Mouse (Mus musculus): Measurements from ENCODE around the gene Rundc3a.

The Rundc3a gene

DNA sequence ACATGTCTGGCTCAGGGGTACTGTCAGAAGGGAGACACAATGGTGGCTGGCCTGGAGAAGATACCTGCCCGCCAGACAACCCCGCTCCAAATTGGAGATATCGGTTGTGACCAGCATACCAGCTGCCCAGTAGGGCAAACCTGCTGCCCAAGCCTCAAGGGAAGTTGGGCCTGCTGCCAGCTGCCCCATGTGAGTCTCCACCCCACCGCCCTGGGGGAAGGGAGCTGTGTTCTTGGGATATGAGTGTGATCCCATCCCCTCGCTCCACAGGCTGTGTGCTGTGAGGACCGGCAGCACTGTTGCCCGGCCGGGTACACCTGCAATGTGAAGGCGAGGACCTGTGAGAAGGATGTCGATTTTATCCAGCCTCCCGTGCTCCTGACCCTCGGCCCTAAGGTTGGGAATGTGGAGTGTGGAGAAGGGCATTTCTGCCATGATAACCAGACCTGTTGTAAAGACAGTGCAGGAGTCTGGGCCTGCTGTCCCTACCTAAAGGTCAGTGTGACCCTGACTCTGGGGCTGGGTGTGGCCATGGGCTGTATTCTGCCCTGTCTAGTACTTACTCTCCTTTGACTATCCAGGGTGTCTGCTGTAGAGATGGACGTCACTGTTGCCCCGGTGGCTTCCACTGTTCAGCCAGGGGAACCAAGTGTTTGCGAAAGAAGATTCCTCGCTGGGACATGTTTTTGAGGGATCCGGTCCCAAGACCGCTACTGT, 42.7 kb downstream of the Rundc3a start:
- POLR2A ChIA-PET, result interaction anchor here in 3 of 4 experiments (0.7 to 5.1 kb wide), 17 partner anchors 8 to 178 kb away, joined by 3 to 57 read pairs (median 7); partner anchors contain the start of genes Fam171a2 (in 2 of the 3), Slc25a39 (in 2 of the 3), Itga2b (in 1 of the 3) and Tmub2 (in 1 of the 3)
- CTCF ChIA-PET, result interaction anchor here in 2 of 4 experiments (2.3 to 5.2 kb wide), 3 partner anchors 12 to 129 kb away, joined by 18 to 45 read pairs (median 35); partner anchors contain the start of gene Fam171a2 (in 1 of the 2)

- CTCF ChIA-PET, result interaction anchor here (1.0 to 5.2 kb wide), 12 partner anchors 10 to 180 kb away, joined by 3 to 86 read pairs (median 17); partner anchors contain the start of gene Fam171a2 (in 3 of the 4)
These were observed 43.2 kb downstream of the Rundc3a start for GRCm38 (mm10) chr11:102436471-102436790.

GRCm38 (mm10) chr11:102437120-102438061, 44.2 kb downstream of the Rundc3a start:
- ChIA-PET POLR2A (interaction anchor here (0.5 to 5.1 kb wide), 104 partner anchors 7 to 1333 kb away, joined by 3 to 60 read pairs (median 4); partner anchors contain the start of genes Asb16 (in 3 of the 4), Slc25a39 (in 3 of the 4), Fam171a2 (in 2 of the 4) and Rundc3a (in 2 of the 4)), CTCF (interaction anchor here (0.6 to 5.2 kb wide), 87 partner anchors 7 to 419 kb away, joined by 3 to 86 read pairs (median 4); partner anchors contain the start of genes Fam171a2 (in 3 of the 4), Tmub2 (in 3 of the 4), Grn (in 2 of the 4) and Slc25a39 (in 2 of the 4))

More at GRCm38 (mm10) chr11:102436471-102436790, 43.2 kb downstream of the Rundc3a start:
- POLR2A ChIA-PET, result interaction anchor here (0.6 to 5.1 kb wide), 48 partner anchors 9 to 217 kb away, joined by 3 to 60 read pairs (median 7); partner anchors contain the start of genes Slc25a39 (in 3 of the 4), Fam171a2 (in 2 of the 4), Tmub2 (in 2 of the 4) and Asb16 (in 1 of the 4)

DNA sequence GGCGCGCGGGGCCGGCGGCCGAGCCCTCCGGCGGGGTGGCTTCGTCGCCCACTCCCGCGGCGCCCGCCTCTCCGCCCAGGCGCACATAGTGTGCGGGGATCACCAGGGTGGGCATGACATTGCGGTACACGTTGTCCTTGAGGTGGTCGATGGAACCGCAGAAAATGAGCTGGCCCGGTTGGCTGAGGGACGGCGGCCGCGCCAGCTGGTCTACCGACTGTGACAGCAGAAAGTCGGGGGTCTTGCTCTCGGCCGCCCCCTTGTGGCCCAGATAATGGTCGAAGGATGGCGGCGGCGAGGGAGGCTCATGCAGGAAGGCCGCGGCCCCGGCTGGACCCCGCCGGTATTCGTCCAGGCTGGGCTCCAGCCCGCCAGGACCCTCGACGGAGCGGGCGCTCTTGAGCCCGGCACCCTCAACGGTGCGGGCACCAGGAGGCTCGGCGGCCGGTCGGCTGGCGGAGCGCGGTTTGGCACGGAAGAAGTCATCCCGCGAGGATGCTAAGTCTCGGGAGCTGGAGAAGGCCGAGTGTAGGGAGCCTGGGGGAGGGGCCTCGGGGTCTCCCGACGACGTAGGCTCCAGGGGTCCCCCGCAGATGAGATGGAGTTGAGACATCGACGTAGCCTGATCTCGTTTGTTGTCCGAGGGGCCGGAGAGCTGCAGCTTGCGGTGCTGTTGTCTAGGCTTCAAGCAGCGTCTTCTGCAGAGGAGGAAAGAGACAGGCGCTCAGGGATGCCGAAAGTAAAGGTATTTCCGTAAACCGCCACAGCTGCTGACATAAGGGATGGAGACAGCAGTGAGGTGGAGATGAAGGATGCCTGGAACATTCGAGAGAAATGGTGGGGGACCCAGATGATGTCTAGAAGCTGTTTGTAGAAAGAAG, 45.2 kb downstream of the Rundc3a start:
- CTCF ChIA-PET, result interaction anchor here (0.5 to 5.2 kb wide), 82 partner anchors 8 to 595 kb away, joined by 3 to 86 read pairs (median 5); partner anchors contain the start of genes Fam171a2 (in 4 of the 4), Grn (in 3 of the 4), Slc25a39 (in 2 of the 4) and Tmub2 (in 2 of the 4)
- POLR2A ChIA-PET, result interaction anchor here (0.5 to 5.1 kb wide), 73 partner anchors 8 to 923 kb away, joined by 3 to 60 read pairs (median 5); partner anchors contain the start of genes Asb16 (in 3 of the 4), Fam171a2 (in 3 of the 4), Grn (in 3 of the 4) and Slc25a39 (in 3 of the 4)

GRCm38 (mm10) chr11:102439093-102440082, 46.2 kb downstream of the Rundc3a start:
- POLR2A ChIA-PET, result interaction anchor here (0.5 to 5.1 kb wide), 52 partner anchors 8 to 355 kb away, joined by 3 to 60 read pairs (median 6); partner anchors contain the start of genes Fam171a2 (in 3 of the 4), Grn (in 3 of the 4), Slc25a39 (in 3 of the 4) and Asb16 (in 2 of the 4)

DNA sequence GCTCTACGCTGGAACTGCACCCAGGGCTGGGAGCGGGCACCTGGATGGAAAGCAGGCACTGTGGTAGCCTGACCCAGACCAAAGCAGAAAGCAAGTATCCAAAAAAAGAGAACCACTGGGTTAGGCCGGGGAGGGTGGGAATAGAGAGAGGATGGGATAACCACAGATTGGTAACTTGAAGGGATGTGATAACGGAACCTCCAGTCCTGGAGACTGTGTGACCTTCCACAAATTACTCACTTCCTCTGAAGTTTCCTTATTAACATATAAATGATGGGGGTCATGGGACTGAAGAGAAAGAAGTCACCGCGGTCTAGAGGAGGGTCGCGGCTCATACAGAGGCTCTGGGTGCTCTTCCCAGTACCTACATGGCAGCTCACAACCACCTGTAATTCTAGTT, 47.1 kb downstream of the Rundc3a start:
- POLR2A ChIA-PET, result interaction anchor here in 3 of 4 experiments (0.6 to 5.1 kb wide), 13 partner anchors 10 to 182 kb away, joined by 3 to 60 read pairs (median 5); partner anchors contain the start of genes Grn (in 2 of the 3), Slc25a39 (in 2 of the 3), Asb16 (in 1 of the 3) and Atxn7l3 (in 1 of the 3)
- CTCF ChIA-PET, result interaction anchor here in 3 of 4 experiments (0.6 to 2.0 kb wide), 6 partner anchors 10 to 156 kb away, joined by 3 to 7 read pairs (median 4); partner anchors contain the start of genes Grn (in 1 of the 3) and Tmub2 (in 1 of the 3)

More at GRCm38 (mm10) chr11:102439093-102440082, 46.2 kb downstream of the Rundc3a start:
- CTCF ChIA-PET, result interaction anchor here (0.5 to 5.2 kb wide), 62 partner anchors 7 to 399 kb away, joined by 3 to 86 read pairs (median 5); partner anchors contain the start of genes Fam171a2 (in 4 of the 4), Grn (in 3 of the 4), Tmub2 (in 2 of the 4) and BC030867 (in 1 of the 4)

DNA sequence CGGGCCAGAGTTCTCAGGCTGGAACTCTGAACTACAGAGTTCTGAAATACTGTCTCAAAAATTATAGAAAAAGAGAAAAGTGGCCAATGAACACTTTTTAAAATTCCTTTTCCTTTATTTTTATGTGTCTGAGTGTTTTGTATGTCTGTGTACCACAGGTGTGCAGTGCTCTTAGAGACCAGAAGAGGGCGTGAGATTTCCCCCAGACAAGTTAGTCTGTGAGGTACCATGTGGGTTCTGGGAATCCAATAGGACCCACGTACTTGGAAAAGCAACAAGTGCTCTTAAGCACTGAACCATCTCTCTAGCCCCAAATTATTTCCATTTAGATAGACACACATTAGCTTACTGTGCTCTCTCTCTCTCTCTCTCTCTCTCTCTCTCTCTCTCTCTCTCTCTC, 48.2 kb downstream of the Rundc3a start:
- ChIA-PET CTCF (interaction anchor here in 3 of 4 experiments (0.6 to 1.5 kb wide), 5 partner anchors 10 to 461 kb away, joined by 3 to 8 read pairs (median 4); partner anchors contain the start of gene Grn (in 1 of the 3)), POLR2A (interaction anchor here in 2 of 4 experiments (1.2 kb wide), 2 partner anchors 11 to 141 kb away, joined by 4 read pairs; partner anchors contain the start of gene Grn (in 1 of the 2))

DNA sequence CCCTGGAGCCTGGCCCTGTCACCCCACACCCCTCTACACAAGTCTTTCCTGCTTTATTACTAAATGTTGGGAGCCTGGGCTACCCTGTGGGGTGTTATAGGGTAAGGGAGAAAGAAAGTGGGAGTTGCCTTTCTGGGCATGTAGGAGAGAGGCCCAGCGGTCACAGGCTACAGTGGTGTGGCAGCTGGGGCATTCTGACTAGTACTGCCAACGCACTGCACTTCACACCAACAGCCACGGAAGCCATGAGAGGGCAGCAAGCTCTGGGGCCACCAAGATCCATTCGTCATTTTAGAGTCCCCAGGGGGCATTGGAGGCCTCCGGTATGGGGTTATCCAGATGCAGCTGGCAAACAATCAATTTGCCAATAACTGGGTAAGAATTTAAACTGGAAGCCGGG, 48.9 kb downstream of the Rundc3a start:
- CTCF ChIA-PET, result interaction anchor here in 3 of 4 experiments (0.6 to 1.5 kb wide), 4 partner anchors 12 to 461 kb away, joined by 3 to 6 read pairs (median 4); partner anchors contain the start of gene Grn (in 1 of the 3)

GRCm38 (mm10) chr11:102443740-102444139, 50.5 kb downstream of the Rundc3a start:
- ChIA-PET CTCF (interaction anchor here in 2 of 4 experiments (0.7 to 5.5 kb wide), 5 partner anchors 13 to 223 kb away, joined by 3 to 42 read pairs (median 4); partner anchors contain the start of genes BC030867 (in 1 of the 2) and Grn (in 1 of the 2)), POLR2A (interaction anchor here in 3 of 4 experiments (0.6 to 6.2 kb wide), 10 partner anchors 9 to 289 kb away, joined by 3 to 44 read pairs (median 4); partner anchors contain the start of genes Grn (in 1 of the 3) and Slc25a39 (in 1 of the 3))

More for the DNA sequence above, 48.9 kb downstream of the Rundc3a start:
- POLR2A ChIA-PET, result interaction anchor here in 1 of 4 experiments (1.2 kb wide), 1 partner anchor 12 kb away, joined by 4 read pairs; the partner anchor contains the start of gene Grn

DNA sequence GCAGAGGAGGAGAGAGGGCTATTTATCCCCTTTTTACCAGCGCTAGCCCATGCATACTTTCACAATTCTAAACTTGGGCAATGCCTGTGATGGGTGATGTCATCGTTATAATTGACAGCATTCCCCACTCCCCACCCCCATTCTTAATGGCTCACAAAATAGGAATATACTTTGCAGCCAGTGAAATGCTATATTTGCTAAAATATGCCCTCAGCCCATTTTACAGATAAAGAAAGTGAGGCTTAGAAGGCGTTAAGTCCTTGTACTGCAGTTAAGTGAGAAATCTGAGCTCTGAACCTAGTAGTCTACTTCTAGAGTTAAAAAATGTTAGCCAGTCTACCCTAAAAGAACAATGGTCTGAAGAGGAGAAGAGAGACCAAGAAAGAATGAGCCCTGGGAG, 51.1 kb downstream of the Rundc3a start:
- CTCF ChIA-PET, result interaction anchor here in 3 of 4 experiments (0.6 to 5.5 kb wide), 7 partner anchors 10 to 402 kb away, joined by 3 to 42 read pairs (median 3); partner anchors contain the start of gene Grn (in 1 of the 3)
- POLR2A ChIA-PET, result interaction anchor here (0.6 to 6.2 kb wide), 16 partner anchors 9 to 378 kb away, joined by 3 to 44 read pairs (median 4); partner anchors contain the start of genes Grn (in 2 of the 4) and Slc25a39 (in 1 of the 4)

- CTCF ChIA-PET, result interaction anchor here in 3 of 4 experiments (0.6 to 5.5 kb wide), 13 partner anchors 7 to 403 kb away, joined by 3 to 86 read pairs (median 4); partner anchors contain the start of genes BC030867 (in 1 of the 3), Grn (in 1 of the 3) and Itga2b (in 1 of the 3)
- POLR2A ChIA-PET, result interaction anchor here (0.5 to 6.2 kb wide), 21 partner anchors 8 to 378 kb away, joined by 3 to 44 read pairs (median 5); partner anchors contain the start of genes Grn (in 2 of the 4) and Slc25a39 (in 2 of the 4)
These were observed 51.6 kb downstream of the Rundc3a start for GRCm38 (mm10) chr11:102444781-102445180.

- POLR2A ChIA-PET, result interaction anchor here in 3 of 4 experiments (0.5 to 6.2 kb wide), 37 partner anchors 7 to 929 kb away, joined by 3 to 44 read pairs (median 4); partner anchors contain the start of genes Grn (in 2 of the 3), Slc25a39 (in 2 of the 3), BC030867 (in 1 of the 3) and Rundc3a (in 1 of the 3)
- CTCF ChIA-PET, result interaction anchor here (0.5 to 5.5 kb wide), 23 partner anchors 8 to 1020 kb away, joined by 3 to 86 read pairs (median 5); partner anchors contain the start of genes BC030867 (in 1 of the 4), Grn (in 1 of the 4) and Itga2b (in 1 of the 4)
These were observed 52.2 kb downstream of the Rundc3a start for GRCm38 (mm10) chr11:102445264-102445890.

DNA sequence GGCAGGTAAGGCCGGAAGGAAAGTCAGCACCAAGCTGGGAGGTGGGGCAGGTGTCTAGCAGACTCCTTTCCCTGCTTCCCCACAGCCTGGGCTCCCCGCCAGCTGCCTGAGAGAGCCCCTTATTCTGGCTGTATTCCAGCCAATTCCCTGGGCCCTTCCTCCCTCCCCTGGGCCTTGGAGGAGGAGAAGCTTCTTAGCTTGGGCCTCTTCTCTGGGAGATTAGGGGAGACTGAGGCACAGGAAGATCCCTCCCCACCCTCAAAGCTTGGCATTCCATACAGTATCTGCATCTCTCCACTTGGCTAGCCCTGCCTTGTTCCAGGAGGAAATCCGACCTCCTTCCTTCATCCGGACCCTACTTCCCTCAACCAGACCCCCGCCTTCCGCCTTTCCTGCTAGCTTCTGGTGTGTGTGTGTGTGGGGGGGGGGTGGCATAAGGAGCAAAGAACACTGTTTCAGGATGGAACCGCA, 52.7 kb downstream of the Rundc3a start:
- POLR2A ChIA-PET, result interaction anchor here (0.6 to 6.2 kb wide), 46 partner anchors 8 to 929 kb away, joined by 3 to 44 read pairs (median 4); partner anchors contain the start of genes Grn (in 3 of the 4), BC030867 (in 2 of the 4), Rundc3a (in 2 of the 4) and Slc25a39 (in 2 of the 4)
- CTCF ChIA-PET, result interaction anchor here (0.5 to 5.5 kb wide), 25 partner anchors 7 to 1020 kb away, joined by 3 to 86 read pairs (median 5); partner anchors contain the start of genes BC030867 (in 1 of the 4), Grn (in 1 of the 4), Itga2b (in 1 of the 4) and Tmub2 (in 1 of the 4)

Measured in embryonic stem cell, embryonic (primary cell).